Mouse (Mus musculus) G1E-ER4 (cell line): ENCODE measurements around the gene Tcea3. TPM values are rescaled to one million over a fixed set of nuclear protein-coding genes. Genes with fewer than 3 reads are reported as not detected.

Experiments used
- GATA1 ChIP-seq: IDR thresholded peaks from one replicate; pipeline ENCODE4 v1.8.0; 2012; ENCODE audit warnings: low read length, inconsistent platforms
- polyA plus RNA-seq: library from polyadenylated mRNA; stranded (reverse); fragments of >175 nt; gene quantifications from 2 replicates; pipeline ENCODE4 v1.2.3, GENCODE M21; 2012

Tcea3 gene
- polyA plus RNA-seq, 1 experiment: 0.14 TPM

- TF ChIP-seq GATA1: no peak
These were observed 76.7 kb downstream of the Tcea3 start for GRCm38 (mm10) chr4:136324226-136324625.

Other genes starting within 250 kb of the Tcea3 start
- 7.7 and 8.3 TPM in 2 replicates for gene Eloa, start 226.0 kb upstream of the Tcea3 start, polyA plus RNA-seq
- 1,675 and 1,773 TPM in 2 replicates for gene Rpl11, start 194.3 kb upstream of the Tcea3 start, polyA plus RNA-seq
- 0.08 and 0.11 TPM in 2 replicates for gene Id3, start 104.2 kb upstream of the Tcea3 start, polyA plus RNA-seq
- gene E2f2, start 75.3 kb upstream of the Tcea3 start, polyA plus RNA-seq: 42.9 and 49.6 TPM in 2 replicates
- gene Asap3, start 41.4 kb upstream of the Tcea3 start, polyA plus RNA-seq: 0.04 and 0.08 TPM in 2 replicates
- gene Zfp46, start 37.0 kb downstream of the Tcea3 start, polyA plus RNA-seq: 4.2 and 4.8 TPM in 2 replicates
- 72.6 and 107 TPM in 2 replicates for gene Hnrnpr, start 63.2 kb downstream of the Tcea3 start, polyA plus RNA-seq
- not detected in 2 replicates for gene Htr1d, start 175.8 kb downstream of the Tcea3 start, polyA plus RNA-seq
- not detected in 2 replicates for gene 6030445D17Rik, start 214.5 kb downstream of the Tcea3 start, polyA plus RNA-seq
- gene Luzp1, start 222.0 kb downstream of the Tcea3 start, polyA plus RNA-seq: not detected in 2 replicates